Mouse (Mus musculus): Measurements from ENCODE around the gene Tdgf1. TPM values are rescaled to one million over a fixed set of nuclear protein-coding genes. Genes with fewer than 3 reads are reported as not detected.

The Tdgf1 gene
- total and polyA plus RNA-seq, 2 experiments from 2014 or later, result not detected

DNA sequence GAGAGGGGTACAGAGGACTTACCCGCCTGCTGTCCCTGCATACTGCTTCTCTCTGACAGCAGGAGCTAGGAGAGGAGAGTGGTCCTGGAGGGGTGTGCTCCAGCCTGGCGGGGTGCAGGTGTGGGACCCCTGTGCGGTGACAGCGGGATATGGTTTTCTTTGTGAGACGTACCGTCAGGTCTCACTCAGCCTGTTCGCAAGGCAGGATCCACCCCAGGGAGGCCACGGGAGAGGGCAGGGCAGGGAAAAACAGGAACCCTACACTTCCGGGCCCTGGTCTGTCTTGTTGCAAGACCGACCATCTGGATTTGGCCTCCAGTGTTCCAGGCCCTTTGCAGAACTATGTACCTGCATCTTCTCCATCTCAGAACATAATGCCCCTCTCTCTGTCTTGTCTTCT lies 52.5 kb downstream of the Tdgf1 start:
- ATAC-seq (ENCODE audit: low FRiP score), result no peak
- WGBS, result 61% methylated on average over 10 of the region's 10 CpGs
- Histone ChIP-seq H3K36me3 (ENCODE audit: insufficient read depth, low read length) (no peaks in the 10 kb centered on the region; the same call in 1 of the 2 replicates), H3K27me3 (ENCODE audit: insufficient read depth, low read length) (no peaks in the 10 kb centered on the region), H3K4me3 (ENCODE audit: low read depth, low read length) (no peak overlapping the region), H3K27ac (ENCODE audit: low read depth, low read length) (no peak overlapping the region), H3K4me1 (ENCODE audit: insufficient read depth, low read length) (no peaks in the 10 kb centered on the region), H3K4me2 (ENCODE audit: low read depth, low read length, poor library complexity, severe bottlenecking) (no peak overlapping the region), H3K9me3 (ENCODE audit: low read length) (no peaks in the 10 kb centered on the region), H3K9ac (replicated peaks; ENCODE audit: low read length, poor library complexity, severe bottlenecking) (no peak overlapping the region)
- no peak for DNase-seq (ENCODE audit: low spot score)
- TF ChIP-seq CTCF (IDR thresholded peaks at IDR 0.05), result no peak

- TF ChIP-seq CTCF (IDR thresholded peaks at IDR 0.05), result no peak
- no peak overlapping the region for H3K9ac ChIP-seq (replicated peaks; ENCODE audit: low read length, poor library complexity, severe bottlenecking)
- H3K27me3 ChIP-seq (ENCODE audit: insufficient read depth, low read length), result no peaks in the 10 kb centered on the region
- no peaks in the 10 kb centered on the region for H3K9me3 ChIP-seq (ENCODE audit: low read length)
- ATAC-seq (ENCODE audit: low FRiP score), result no peak
- no peak overlapping the region for H3K4me2 ChIP-seq (ENCODE audit: low read depth, low read length, poor library complexity, severe bottlenecking)
- H3K4me3 ChIP-seq (ENCODE audit: low read depth, low read length), result no peak overlapping the region
- 85% methylated on average over 3 of the region's 3 CpGs for WGBS
- no peaks in the 10 kb centered on the region for H3K4me1 ChIP-seq (ENCODE audit: insufficient read depth, low read length)
- H3K36me3 ChIP-seq (ENCODE audit: insufficient read depth, low read length), result no peaks in the 10 kb centered on the region; the same call in 1 of the 2 replicates
- H3K27ac ChIP-seq (ENCODE audit: low read depth, low read length), result no peak overlapping the region
- no peak for DNase-seq (ENCODE audit: low spot score)
These were observed 53.4 kb downstream of the Tdgf1 start for GRCm38 (mm10) chr9:110892552-110892951.

DNA sequence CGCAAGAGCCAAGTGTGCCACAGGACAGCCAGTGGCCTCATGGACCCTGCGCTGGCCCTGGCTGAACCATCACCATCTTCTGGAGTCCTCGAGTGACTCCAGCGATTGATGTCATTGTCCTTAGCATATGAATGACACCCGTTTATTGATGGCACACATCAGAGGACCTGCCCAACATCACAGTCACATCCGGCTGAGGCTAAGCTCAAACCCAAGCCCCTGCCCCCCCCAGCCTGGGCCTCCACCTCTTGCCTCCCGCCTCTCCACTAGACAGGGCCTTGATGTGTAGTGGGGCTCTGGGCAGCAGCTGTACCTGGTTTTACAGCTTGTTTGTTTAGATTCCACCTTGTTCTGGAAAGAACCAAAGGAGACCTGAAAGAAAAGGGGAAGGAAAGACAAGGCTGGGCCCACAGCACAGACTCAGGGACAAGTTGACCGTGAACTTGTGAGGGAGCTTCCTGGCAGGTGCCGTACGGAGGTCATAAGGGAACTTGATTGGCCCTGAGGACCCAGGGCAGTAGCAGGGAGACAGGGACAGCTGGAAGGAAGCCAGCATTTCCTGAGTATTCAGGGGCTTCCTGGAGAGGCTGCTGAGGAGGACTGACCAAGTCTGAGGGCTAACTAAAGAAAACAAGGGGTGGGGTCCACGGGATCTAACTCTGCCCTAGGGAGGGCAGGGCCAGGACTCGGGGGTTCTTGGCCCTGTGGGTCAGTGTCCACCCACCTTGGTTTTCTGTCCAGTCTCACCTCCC lies 54.7 kb downstream of the Tdgf1 start:
- no peaks in the 10 kb centered on the region; the same call in 1 of the 2 replicates for H3K36me3 ChIP-seq (ENCODE audit: insufficient read depth, low read length)
- no peaks in the 10 kb centered on the region for H3K27me3 ChIP-seq (ENCODE audit: insufficient read depth, low read length)
- 76% methylated on average over 12 of the region's 12 CpGs for WGBS
- no peaks in the 10 kb centered on the region for H3K4me1 ChIP-seq (ENCODE audit: insufficient read depth, low read length)
- TF ChIP-seq CTCF (IDR thresholded peaks at IDR 0.05), result no peak
- no peak overlapping the region for H3K4me2 ChIP-seq (ENCODE audit: low read depth, low read length, poor library complexity, severe bottlenecking)
- no peak for ATAC-seq (ENCODE audit: low FRiP score)
- no peak for DNase-seq (ENCODE audit: low spot score)
- H3K27ac ChIP-seq (ENCODE audit: low read depth, low read length), result no peak overlapping the region
- no peak overlapping the region for H3K9ac ChIP-seq (replicated peaks; ENCODE audit: low read length, poor library complexity, severe bottlenecking)
- H3K9me3 ChIP-seq (ENCODE audit: low read length), result no peaks in the 10 kb centered on the region
- H3K4me3 ChIP-seq (ENCODE audit: low read depth, low read length), result no peak overlapping the region

GRCm38 (mm10) chr9:110890026-110890783 lies 55.8 kb downstream of the Tdgf1 start:
- TF ChIP-seq CTCF (IDR thresholded peaks at IDR 0.05), result peak; percentile 43
- no peak overlapping the region for H3K4me2 ChIP-seq (ENCODE audit: low read depth, low read length, poor library complexity, severe bottlenecking)
- H3K9ac ChIP-seq (replicated peaks; ENCODE audit: low read length, poor library complexity, severe bottlenecking), result no peak overlapping the region
- no peaks in the 10 kb centered on the region for H3K4me1 ChIP-seq (ENCODE audit: insufficient read depth, low read length)
- no peaks in the 10 kb centered on the region for H3K27me3 ChIP-seq (ENCODE audit: insufficient read depth, low read length)
- H3K36me3 ChIP-seq (ENCODE audit: insufficient read depth, low read length), result no peaks in the 10 kb centered on the region; the same call in 1 of the 2 replicates
- H3K4me3 ChIP-seq (ENCODE audit: low read depth, low read length), result no peak overlapping the region
- H3K27ac ChIP-seq (ENCODE audit: low read depth, low read length), result no peak overlapping the region
- ATAC-seq (ENCODE audit: low FRiP score) (no peak), DNase-seq (ENCODE audit: low spot score) (no peak)
- no peaks in the 10 kb centered on the region for H3K9me3 ChIP-seq (ENCODE audit: low read length)
- 25% methylated on average over 21 of the region's 21 CpGs for WGBS

Small RNAs within 50 kb of the gene (microRNA-seq; reads per million reads assigned to microRNA genes)
- not detected for gene Gm24269 (ENCODE audit: borderline number of aligned reads)

Other genes starting within 250 kb of the Tdgf1 start
- 0.66 TPM in 1 of 2 replicates, not detected in the other for gene Myl3, start 204.3 kb downstream of the Tdgf1 start, total RNA-seq (2014; rRNA removed)
- 0.29 TPM in 1 of 2 replicates, not detected in the other for gene Myl3, start 204.3 kb downstream of the Tdgf1 start, polyA plus RNA-seq (2015; fragmentation: Nextera tagmentation; extraction: Ambion mirVana)
- gene Pth1r, start 199.0 kb downstream of the Tdgf1 start, total RNA-seq (2014; rRNA removed), result 14.6 and 20.8 TPM in 2 replicates
- 7.9 and 8.3 TPM in 2 replicates for gene Pth1r, start 199.0 kb downstream of the Tdgf1 start, polyA plus RNA-seq (2015; fragmentation: Nextera tagmentation; extraction: Ambion mirVana)
- gene Prss42, start 148.0 kb downstream of the Tdgf1 start, total RNA-seq (2014; rRNA removed), result not detected in 2 replicates
- gene Prss42, start 148.0 kb downstream of the Tdgf1 start, polyA plus RNA-seq (2015; fragmentation: Nextera tagmentation; extraction: Ambion mirVana), result not detected in 2 replicates
- not detected in 2 replicates for gene Prss44, start 132.2 kb downstream of the Tdgf1 start, total RNA-seq (2014; rRNA removed)
- gene Prss44, start 132.2 kb downstream of the Tdgf1 start, polyA plus RNA-seq (2015; fragmentation: Nextera tagmentation; extraction: Ambion mirVana), result not detected in 2 replicates
- not detected in 2 replicates for gene Prss43, start 119.5 kb downstream of the Tdgf1 start, total RNA-seq (2014; rRNA removed)
- 0.11 and 0.31 TPM in 2 replicates for gene Prss43, start 119.5 kb downstream of the Tdgf1 start, polyA plus RNA-seq (2015; fragmentation: Nextera tagmentation; extraction: Ambion mirVana)
- gene Prss45, start 111.6 kb downstream of the Tdgf1 start, total RNA-seq (2014; rRNA removed), result 1.2 TPM in 1 of 2 replicates, not detected in the other
- gene Prss45, start 111.6 kb downstream of the Tdgf1 start, polyA plus RNA-seq (2015; fragmentation: Nextera tagmentation; extraction: Ambion mirVana), result 0.46 and 0.54 TPM in 2 replicates
- gene Prss46, start 101.7 kb downstream of the Tdgf1 start, total RNA-seq (2014; rRNA removed), result not detected in 2 replicates
- 0.12 TPM in 1 of 2 replicates, not detected in the other for gene Prss46, start 101.7 kb downstream of the Tdgf1 start, polyA plus RNA-seq (2015; fragmentation: Nextera tagmentation; extraction: Ambion mirVana)
- 0.57 and 1.0 TPM in 2 replicates for gene Prss50, start 88.2 kb downstream of the Tdgf1 start, total RNA-seq (2014; rRNA removed)
- gene Prss50, start 88.2 kb downstream of the Tdgf1 start, polyA plus RNA-seq (2015; fragmentation: Nextera tagmentation; extraction: Ambion mirVana), result 1.3 and 1.5 TPM in 2 replicates
- gene Als2cl, start 66.3 kb downstream of the Tdgf1 start, total RNA-seq (2014; rRNA removed), result 5.8 and 9.0 TPM in 2 replicates
- 1.2 and 1.6 TPM in 2 replicates for gene Als2cl, start 66.3 kb downstream of the Tdgf1 start, polyA plus RNA-seq (2015; fragmentation: Nextera tagmentation; extraction: Ambion mirVana)
- gene Tmie, start 66.0 kb downstream of the Tdgf1 start, total RNA-seq (2014; rRNA removed), result 3.7 and 7.6 TPM in 2 replicates
- 6.6 and 7.6 TPM in 2 replicates for gene Tmie, start 66.0 kb downstream of the Tdgf1 start, polyA plus RNA-seq (2015; fragmentation: Nextera tagmentation; extraction: Ambion mirVana)
- gene Fam240a, start 29.3 kb downstream of the Tdgf1 start, total RNA-seq (2014; rRNA removed), result not detected in 2 replicates
- not detected in 2 replicates for gene Fam240a, start 29.3 kb downstream of the Tdgf1 start, polyA plus RNA-seq (2015; fragmentation: Nextera tagmentation; extraction: Ambion mirVana)
- gene Lrrc2, start 5.4 kb upstream of the Tdgf1 start, total RNA-seq (2014; rRNA removed), result 0.28 and 0.93 TPM in 2 replicates
- 1.1 TPM in 2 replicates for gene Lrrc2, start 5.4 kb upstream of the Tdgf1 start, polyA plus RNA-seq (2015; fragmentation: Nextera tagmentation; extraction: Ambion mirVana)
- not detected in 2 replicates for gene Rtp3, start 44.4 kb upstream of the Tdgf1 start, total RNA-seq (2014; rRNA removed)
- 0.06 TPM in 1 of 2 replicates, not detected in the other for gene Rtp3, start 44.4 kb upstream of the Tdgf1 start, polyA plus RNA-seq (2015; fragmentation: Nextera tagmentation; extraction: Ambion mirVana)
- 0.93 TPM in 1 of 2 replicates, not detected in the other for gene Ltf, start 73.1 kb upstream of the Tdgf1 start, total RNA-seq (2014; rRNA removed)
- gene Ltf, start 73.1 kb upstream of the Tdgf1 start, polyA plus RNA-seq (2015; fragmentation: Nextera tagmentation; extraction: Ambion mirVana), result 0.82 and 1.4 TPM in 2 replicates
- gene Ccrl2, start 111.4 kb upstream of the Tdgf1 start, total RNA-seq (2014; rRNA removed), result 0.82 and 0.85 TPM in 2 replicates
- 1.1 and 1.2 TPM in 2 replicates for gene Ccrl2, start 111.4 kb upstream of the Tdgf1 start, polyA plus RNA-seq (2015; fragmentation: Nextera tagmentation; extraction: Ambion mirVana)
- gene Lrrfip2, start 171.4 kb upstream of the Tdgf1 start, total RNA-seq (2014; rRNA removed), result 23.7 and 32.7 TPM in 2 replicates
- gene Lrrfip2, start 171.4 kb upstream of the Tdgf1 start, polyA plus RNA-seq (2015; fragmentation: Nextera tagmentation; extraction: Ambion mirVana), result 42.2 and 44.0 TPM in 2 replicates